Mouse (Mus musculus) forebrain, embryonic 14.5 days (tissue): Measurements from ENCODE around the gene Creb3l2. TPM values are rescaled to one million over a fixed set of nuclear protein-coding genes. Genes with fewer than 3 reads are reported as not detected.

Experiments
- ATAC-seq: fragments of 200-750 bp; cut with Nextera tagmentation; 2 replicates; pipeline ENCODE4 v1.8.0; 2017; ENCODE audit warnings: mild to moderate bottlenecking, moderate library complexity
- DNase-seq: peaks from one replicate; pipeline ENCODE4 v3.0.0-alpha.2; 2015; ENCODE audit warnings: low spot score
- H3K27ac ChIP-seq: fragments of 300-500 bp; sonication (generic); 2 replicates; pipeline ENCODE4 v1.5.1; 2014; ENCODE audit warnings: low read depth, mild to moderate bottlenecking, control low read depth, low read length, moderate library complexity
- H3K27me3 ChIP-seq: fragments of 300-500 bp; sonication (generic); replicated peaks from 2 replicates; pipeline ENCODE4 v1.6.1; 2014; ENCODE audit warnings: low read length, control low read depth, mixed read lengths; ENCODE audit not compliant: control insufficient read depth, insufficient read depth
- H3K36me3 ChIP-seq: fragments of 300-500 bp; sonication (generic); 2 replicates; pipeline ENCODE4 v1.6.1; 2014; ENCODE audit warnings: low read length, control low read depth; ENCODE audit not compliant: control insufficient read depth, insufficient read depth
- H3K4me1 ChIP-seq: fragments of 300-500 bp; sonication (generic); 2 replicates; pipeline ENCODE4 v1.6.1; 2014; ENCODE audit warnings: antibody characterized with exemption, low read length, control low read depth; ENCODE audit not compliant: control insufficient read depth, insufficient read depth
- H3K4me2 ChIP-seq: fragments of 300-500 bp; sonication (generic); 2 replicates; pipeline ENCODE4 v1.6.1; 2014; ENCODE audit warnings: mild to moderate bottlenecking, control low read depth, low read length
- H3K4me3 ChIP-seq: fragments of 300-500 bp; sonication (generic); 2 replicates; pipeline ENCODE4 v1.5.1; 2014; ENCODE audit warnings: low read depth, low read length, control low read depth
- H3K9ac ChIP-seq: fragments of 300-500 bp; sonication (generic); 2 replicates; pipeline ENCODE4 v1.6.1; 2014; ENCODE audit warnings: mild to moderate bottlenecking, low read length, control low read depth, moderate library complexity
- H3K9me3 ChIP-seq: fragments of 300-500 bp; sonication (generic); replicated peaks from 2 replicates; pipeline ENCODE4 v1.6.1; 2016; ENCODE audit warnings: low read length, control low read depth, mixed read lengths; ENCODE audit not compliant: control insufficient read depth
- WGBS: fragments of 180-500 bp; shearing (Covaris S2); extraction: QIAGEN DNeasy Blood & Tissue Kit; methylation state at CpG from one replicate; pipeline ENCODE4 v1.1.7; 2014; 5-methylcytosine and 5-hydroxymethylcytosine counted together
- polyA plus RNA-seq: library from polyadenylated mRNA; unstranded; fragments of >200 nt; fragmentation: Nextera tagmentation; extraction: Ambion mirVana; gene quantifications from 2 replicates; pipeline ENCODE4 v1.2.1, GENCODE M21; 2014

Creb3l2 gene
- polyA plus RNA-seq, 1 experiment from 2014 or later = 2.4 TPM

DNA sequence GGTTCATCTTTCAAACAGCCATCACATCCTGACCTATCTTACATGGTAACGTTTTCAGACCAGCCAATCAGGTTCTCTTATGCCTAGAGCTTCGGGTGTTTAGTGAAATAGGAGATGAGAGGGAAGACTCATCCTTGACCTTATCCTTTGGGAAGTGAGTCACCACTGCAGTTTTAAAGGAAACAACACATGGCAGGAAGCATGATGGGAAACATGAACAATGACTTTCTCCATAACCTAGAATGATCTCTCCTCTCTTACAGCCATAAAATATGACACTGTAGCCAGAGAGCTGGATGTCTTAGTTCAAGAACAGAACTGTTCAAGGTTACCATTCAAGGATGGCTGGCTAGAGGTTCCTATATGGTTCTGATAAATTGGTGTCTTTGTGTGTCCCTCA, 158.6 kb downstream of the Creb3l2 start:
- no peaks in the 10 kb centered on the region for H3K4me1 ChIP-seq
- H3K36me3 ChIP-seq = peaks cover 3% of the 10 kb centered on the region; the same call in 1 of the 2 replicates
- no peak overlapping the region for H3K4me3 ChIP-seq
- H3K9ac ChIP-seq = no peak overlapping the region
- no peak for DNase-seq
- 83% methylated on average over 2 of the region's 2 CpGs for WGBS
- no peak overlapping the region for H3K4me2 ChIP-seq
- H3K27me3 ChIP-seq = no peaks in the 10 kb centered on the region
- no peaks in the 10 kb centered on the region for H3K9me3 ChIP-seq
- ATAC-seq = no peak
- no peak overlapping the region for H3K27ac ChIP-seq

GRCm38 (mm10) chr6:37282659-37283058, 159.3 kb downstream of the Creb3l2 start:
- Histone ChIP-seq H3K4me2 (no peak overlapping the region), H3K36me3 (peaks cover 3% of the 10 kb centered on the region; the same call in 1 of the 2 replicates), H3K27ac (no peak overlapping the region), H3K4me3 (no peak overlapping the region), H3K9ac (no peak overlapping the region), H3K27me3 (no peaks in the 10 kb centered on the region), H3K4me1 (no peaks in the 10 kb centered on the region), H3K9me3 (no peaks in the 10 kb centered on the region)
- WGBS = 67% methylated on average over 1 of the region's 1 CpGs
- ATAC-seq (no peak), DNase-seq (no peak)

Other genes starting within 250 kb of the Creb3l2 start
- 3.8 and 7.5 TPM in 2 replicates for gene Dgki, start 142.0 kb downstream of the Creb3l2 start, polyA plus RNA-seq
- not detected in 2 replicates for gene Akr1d1, start 88.0 kb upstream of the Creb3l2 start, polyA plus RNA-seq